Comparison of ENCODE assay signal across 8 mouse cellular contexts in genomic region chr2:139608810-139609209, GRCm38 (mm10).
DNase-seq lines count a peak whose midpoint lies in the region; ATAC-seq and TF ChIP-seq lines count a peak whose summit lies in the region.

No protein-coding gene starts in this region.

- no peak for TF ChIP-seq CTCF in lung, embryonic 14.5 days (IDR thresholded peaks at IDR 0.05; ENCODE audit: low read depth)
- no peak for TF ChIP-seq CTCF in intestine, postnatal 0 days (IDR thresholded peaks at IDR 0.05; ENCODE audit: low read depth)

- H3K4me1 ChIP-seq in lung, embryonic 14.5 days (ENCODE audit: insufficient read depth) = peaks cover 3% of the 10 kb centered on the region; the same call in 1 of the 2 replicates
- H3K4me1 ChIP-seq in hindbrain, embryonic 12.5 days = peaks cover 22% of the 10 kb centered on the region
- peaks cover 16% of the 10 kb centered on the region; the same call in 1 of the 2 replicates for H3K4me1 ChIP-seq in neural tube, embryonic 14.5 days (ENCODE audit: control insufficient read depth, insufficient read depth, low read length)
- no peaks in the 10 kb centered on the region for H3K4me1 ChIP-seq in intestine, postnatal 0 days (replicated peaks; ENCODE audit: control insufficient read depth, insufficient read depth, low read length)

- no peak overlapping the region for H3K4me2 ChIP-seq in lung, embryonic 14.5 days
- H3K4me2 ChIP-seq in hindbrain, embryonic 12.5 days (replicated peaks) = peak overlapping the region; percentile 39
- peak overlapping the region; percentile 1; the same call in 1 of the 2 replicates for H3K4me2 ChIP-seq in neural tube, embryonic 14.5 days (ENCODE audit: low read depth, low read length)
- H3K4me2 ChIP-seq in intestine, postnatal 0 days (replicated peaks; ENCODE audit: low read depth) = no peak overlapping the region

- H3K36me3 ChIP-seq in lung, embryonic 14.5 days (ENCODE audit: insufficient read depth) = no peaks in the 10 kb centered on the region
- H3K36me3 ChIP-seq in hindbrain, embryonic 12.5 days = no peaks in the 10 kb centered on the region
- no peaks in the 10 kb centered on the region for H3K36me3 ChIP-seq in neural tube, embryonic 14.5 days (ENCODE audit: control insufficient read depth, insufficient read depth, low read length)
- no peaks in the 10 kb centered on the region for H3K36me3 ChIP-seq in intestine, postnatal 0 days (ENCODE audit: control insufficient read depth, insufficient read depth)

- ATAC-seq in lung, embryonic 14.5 days (ENCODE audit: insufficient read depth) = peak; percentile 58
- ATAC-seq in hindbrain, embryonic 12.5 days (ENCODE audit: low FRiP score) = peak; percentile 67
- peak; percentile 44; the same call in 1 of the 2 replicates for ATAC-seq in neural tube, embryonic 14.5 days (ENCODE audit: low read depth)
- no peak for ATAC-seq in intestine, postnatal 0 days

- peak overlapping the region; percentile 15; the same call in 1 of the 2 replicates for H3K27ac ChIP-seq in lung, embryonic 14.5 days (ENCODE audit: low read depth)
- 0 out of 2 replicates have a peak overlapping the region, but pooled peaks have one; percentile 24 for H3K27ac ChIP-seq in hindbrain, embryonic 12.5 days
- no peak overlapping the region for H3K27ac ChIP-seq in neural tube, embryonic 14.5 days (ENCODE audit: low read depth, low read length)
- H3K27ac ChIP-seq in intestine, postnatal 0 days (ENCODE audit: low read depth, low read length) = no peak overlapping the region

- no peak overlapping the region for H3K9ac ChIP-seq in lung, embryonic 14.5 days
- no peak overlapping the region for H3K9ac ChIP-seq in hindbrain, embryonic 12.5 days
- H3K9ac ChIP-seq in neural tube, embryonic 14.5 days (replicated peaks; ENCODE audit: low read depth, low read length) = no peak overlapping the region
- H3K9ac ChIP-seq in intestine, postnatal 0 days (ENCODE audit: low read depth, low read length) = no peak overlapping the region

- peak; percentile 22 for DNase-seq in lung, embryonic 14.5 days
- no peak for DNase-seq in lung, postnatal 4 days
- DNase-seq in kidney, postnatal 4 days = peak; percentile 17 to 52
- DNase-seq in thymus, postnatal 10 days (ENCODE audit: low spot score in 2 of 2) = no peak
- DNase-seq in spleen, postnatal 4 days (ENCODE audit: low spot score in 2 of 2) = no peak

- H3K9me3 ChIP-seq in lung, embryonic 14.5 days (ENCODE audit: low read depth, low read length) = no peaks in the 10 kb centered on the region
- no peaks in the 10 kb centered on the region for H3K9me3 ChIP-seq in hindbrain, embryonic 12.5 days (replicated peaks)
- no peaks in the 10 kb centered on the region for H3K9me3 ChIP-seq in neural tube, embryonic 14.5 days (ENCODE audit: control insufficient read depth, low read length)
- H3K9me3 ChIP-seq in intestine, postnatal 0 days (ENCODE audit: control insufficient read depth) = no peaks in the 10 kb centered on the region

- WGBS in lung, embryonic 14.5 days = 14% methylated on average over 7 of the region's 7 CpGs
- 7% methylated on average over 7 of the region's 7 CpGs for WGBS in hindbrain, embryonic 12.5 days
- 2% methylated on average over 7 of the region's 7 CpGs for WGBS in neural tube, embryonic 14.5 days
- 25% methylated on average over 7 of the region's 7 CpGs for WGBS in intestine, postnatal 0 days

- no peak overlapping the region for H3K4me3 ChIP-seq in lung, embryonic 14.5 days (ENCODE audit: low read depth, low read length)
- H3K4me3 ChIP-seq in hindbrain, embryonic 12.5 days = no peak overlapping the region
- no peak overlapping the region for H3K4me3 ChIP-seq in neural tube, embryonic 14.5 days (ENCODE audit: low read depth, low read length)
- H3K4me3 ChIP-seq in intestine, postnatal 0 days (ENCODE audit: low read depth, low read length) = no peak overlapping the region

- H3K27me3 ChIP-seq in lung, embryonic 14.5 days (ENCODE audit: insufficient read depth, low read length) = no peaks in the 10 kb centered on the region
- H3K27me3 ChIP-seq in hindbrain, embryonic 12.5 days = peaks cover 6% of the 10 kb centered on the region; the same call in 1 of the 2 replicates
- no peaks in the 10 kb centered on the region for H3K27me3 ChIP-seq in neural tube, embryonic 14.5 days (ENCODE audit: control insufficient read depth, insufficient read depth, low read length)
- H3K27me3 ChIP-seq in intestine, postnatal 0 days (replicated peaks; ENCODE audit: control insufficient read depth, insufficient read depth, low read length) = no peaks in the 10 kb centered on the region

Comparison
In these comparisons a context has a peak if more than half of its experiments do, and no peak if none do; other contexts are left out.
1. DNase-seq: peak in lung, embryonic 14.5 days (single experiment) and kidney, postnatal 4 days (2 of 2); none in lung, postnatal 4 days (0 of 2), thymus, postnatal 10 days (0 of 2) and spleen, postnatal 4 days (0 of 2).
2. H3K27ac ChIP-seq: peak in lung, embryonic 14.5 days (single experiment) and hindbrain, embryonic 12.5 days (single experiment); none in neural tube, embryonic 14.5 days (single experiment) and intestine, postnatal 0 days (single experiment).
3. H3K4me2 ChIP-seq: peak in hindbrain, embryonic 12.5 days (single experiment) and neural tube, embryonic 14.5 days (single experiment); none in lung, embryonic 14.5 days (single experiment) and intestine, postnatal 0 days (single experiment).